Mouse (Mus musculus): Measurements from ENCODE around the gene Ndufb4.
A peak's percentile ranks its signal among the peaks of the same experiment; 100 is the strongest.

The Ndufb4 gene

DNA sequence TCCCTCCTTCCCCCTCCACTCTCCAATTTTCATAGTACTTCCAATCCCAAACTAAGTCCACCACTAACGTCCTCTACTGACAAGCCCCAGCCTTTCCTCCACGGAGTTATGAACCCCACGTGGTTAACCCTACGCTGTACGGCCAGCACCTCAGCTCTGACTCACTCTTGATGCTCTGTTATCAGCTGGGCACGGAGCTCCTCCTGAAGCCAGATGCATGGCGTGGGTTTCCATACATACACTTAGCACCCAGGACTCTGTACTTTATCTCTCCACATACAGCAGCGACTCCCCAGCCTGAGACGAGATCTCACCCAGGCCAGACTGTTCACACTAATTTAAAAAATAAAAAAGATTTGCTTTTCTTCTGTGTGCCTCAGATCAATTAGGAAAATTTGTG, 19.7 kb downstream of the Ndufb4 start:
- DNase-seq = no peak

- no peak for DNase-seq
These were observed 25.2 kb downstream of the Ndufb4 start for GRCm38 (mm10) chr16:37629011-37629410.

- peak; percentile 60 for DNase-seq
These were observed 25.9 kb downstream of the Ndufb4 start for GRCm38 (mm10) chr16:37628336-37628735.

GRCm38 (mm10) chr16:37626388-37626949, 27.8 kb downstream of the Ndufb4 start:
- no peak for DNase-seq

GRCm38 (mm10) chr16:37622919-37623318, 31.3 kb downstream of the Ndufb4 start:
- DNase-seq = no peak

- no peak for DNase-seq
These were observed 31.9 kb downstream of the Ndufb4 start for GRCm38 (mm10) chr16:37622403-37622802.

GRCm38 (mm10) chr16:37617695-37618094, 36.6 kb downstream of the Ndufb4 start:
- no peak for DNase-seq

GRCm38 (mm10) chr16:37616104-37616503, 38.1 kb downstream of the Ndufb4 start:
- no peak for DNase-seq

- DNase-seq = no peak
These were observed 38.8 kb downstream of the Ndufb4 start for GRCm38 (mm10) chr16:37615429-37615828.

DNA sequence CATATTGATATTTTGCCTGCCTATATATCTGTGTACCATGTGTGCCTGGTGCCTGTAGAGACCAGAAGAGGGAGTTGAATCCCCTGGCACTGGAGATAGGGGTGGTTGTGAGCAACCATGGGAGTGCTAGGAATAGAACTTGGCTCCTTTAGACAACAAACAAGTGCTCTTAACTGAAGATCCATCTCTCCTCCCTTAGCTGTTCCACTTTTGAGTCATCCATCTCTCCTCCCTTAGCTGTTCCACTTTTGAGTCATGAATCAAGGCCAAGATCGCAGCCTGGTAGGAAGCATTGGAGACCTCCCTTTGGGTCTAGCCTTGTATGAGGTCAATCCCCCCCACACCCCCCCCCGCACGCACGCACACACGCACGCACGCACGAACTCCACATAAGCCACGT, 39.7 kb downstream of the Ndufb4 start:
- no peak for DNase-seq

DNA sequence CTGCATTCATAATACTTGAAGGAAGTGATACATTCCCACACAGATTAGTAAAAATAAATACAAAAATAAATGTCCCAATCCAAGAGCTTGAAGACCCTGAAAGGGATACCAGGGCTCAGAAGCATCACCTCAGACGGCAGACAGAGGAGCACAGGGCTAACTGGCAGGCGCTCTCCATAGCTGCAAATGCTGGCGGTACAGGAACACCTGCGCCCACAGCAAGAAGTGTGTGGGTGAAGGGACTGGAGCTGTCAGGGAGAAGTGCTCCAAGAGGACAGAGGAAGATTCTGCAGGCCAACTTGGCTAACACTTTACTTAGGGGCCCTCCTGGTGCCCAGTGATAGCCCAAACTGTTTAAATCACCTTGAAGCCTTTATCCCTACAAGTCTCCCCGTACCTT, 42.2 kb downstream of the Ndufb4 start:
- DNase-seq = no peak

DNA sequence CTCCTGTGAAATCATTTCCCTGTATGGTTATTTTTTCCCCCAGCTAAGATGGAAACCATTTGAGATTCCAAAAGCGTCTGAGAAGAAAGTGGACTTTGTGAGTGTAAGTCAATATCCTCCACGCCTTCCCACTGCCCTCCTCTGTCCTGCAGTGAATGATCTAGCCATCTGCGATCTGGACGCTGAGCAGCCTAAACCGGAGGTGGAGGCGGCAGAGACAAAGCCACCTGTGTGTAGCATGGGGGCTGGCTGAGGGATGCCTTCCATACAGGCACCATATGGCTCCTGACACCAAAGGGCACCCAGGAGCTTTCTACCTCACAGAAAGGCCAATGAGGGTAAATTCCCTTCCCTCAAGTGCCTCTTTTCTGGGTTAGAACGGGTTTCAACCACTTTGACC, 43.2 kb downstream of the Ndufb4 start:
- DNase-seq = no peak

- no peak for DNase-seq
These were observed 43.9 kb downstream of the Ndufb4 start for GRCm38 (mm10) chr16:37610333-37610732.

DNA sequence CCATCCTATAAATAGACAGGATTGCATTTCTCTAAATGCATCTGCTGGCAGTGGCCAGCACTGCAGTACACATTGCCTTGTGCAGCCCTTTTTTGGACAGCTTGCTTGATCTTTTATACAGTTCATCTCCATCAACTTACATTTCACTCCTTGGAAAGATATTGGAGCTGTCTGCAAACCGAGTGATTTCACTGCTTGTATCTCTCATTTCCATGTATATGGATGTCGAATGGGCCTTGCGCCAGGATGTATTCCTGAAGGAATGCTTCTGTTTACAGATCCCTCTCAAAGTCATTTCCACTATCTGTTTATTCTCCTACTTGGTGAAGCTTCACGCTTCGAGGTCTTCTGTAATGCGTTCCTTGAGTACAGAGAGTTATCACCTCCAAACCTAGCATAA, 50.0 kb downstream of the Ndufb4 start:
- no peak for DNase-seq

GRCm38 (mm10) chr16:37603431-37603830, 50.8 kb downstream of the Ndufb4 start:
- DNase-seq = no peak

DNA sequence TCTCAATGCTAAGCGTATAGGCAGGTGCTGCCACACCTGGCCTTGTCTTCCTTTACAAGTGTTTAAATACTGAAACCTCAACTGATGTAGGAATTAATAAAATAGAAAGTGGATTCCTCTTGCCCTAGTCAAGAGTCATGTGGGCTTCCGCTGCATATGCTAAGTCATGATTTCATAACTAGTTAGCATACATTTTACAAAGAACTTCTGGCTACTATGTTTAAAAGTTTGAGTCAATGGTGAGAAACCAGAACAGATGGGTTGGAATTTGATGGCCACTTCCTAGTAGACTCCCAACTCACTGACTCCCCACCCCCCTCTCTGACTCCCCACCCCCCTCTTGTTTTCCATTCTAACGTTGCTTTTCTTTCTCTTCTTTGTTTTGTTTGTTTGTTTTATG, 54.9 kb downstream of the Ndufb4 start:
- DNase-seq = no peak

DNA sequence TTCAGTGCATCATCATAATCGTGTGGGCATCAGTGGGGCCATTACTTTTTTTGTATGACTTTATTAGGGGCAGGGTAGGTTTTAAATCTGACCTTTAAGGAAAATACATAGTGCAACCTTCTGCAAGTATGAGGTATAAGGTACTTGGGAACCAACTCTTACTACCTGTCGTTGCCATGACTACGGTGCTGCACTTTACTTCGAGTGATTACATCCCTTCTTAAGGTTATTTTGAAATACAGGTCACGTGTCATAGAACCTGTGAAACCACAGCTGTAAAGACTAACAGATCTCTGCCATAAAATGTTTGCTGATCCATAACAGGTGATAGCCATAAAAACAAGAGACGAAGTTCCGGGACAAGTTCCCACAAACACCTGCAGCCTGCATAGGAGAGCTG, 55.8 kb downstream of the Ndufb4 start:
- no peak for DNase-seq

DNA sequence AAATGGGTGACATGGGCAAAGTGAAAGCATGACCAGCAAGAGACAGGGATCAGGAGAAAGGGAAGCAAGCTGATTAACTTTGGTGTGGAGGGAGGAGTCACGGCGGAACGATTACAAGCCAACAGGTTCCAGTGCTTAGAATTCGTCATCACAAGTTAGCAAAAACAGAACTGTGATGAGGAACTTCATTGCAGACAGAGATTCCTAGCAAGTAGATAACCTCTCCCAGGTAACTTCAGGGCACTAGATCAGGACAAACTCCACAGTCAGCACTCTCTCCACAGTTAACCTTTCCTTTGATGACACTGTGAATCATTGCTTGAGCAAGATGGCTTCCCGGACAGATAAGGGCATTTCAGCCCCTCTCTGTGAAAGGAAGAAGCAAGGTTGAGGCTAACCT, 56.8 kb downstream of the Ndufb4 start:
- DNase-seq = no peak
